Mouse (Mus musculus) lung, postnatal 0 days (tissue): ENCODE data around the gene Fyn. TPM values are rescaled to one million over a fixed set of nuclear protein-coding genes. Genes with fewer than 3 reads are reported as not detected.

Source experiments
- ATAC-seq: fragments of 200-750 bp; cut with Nextera tagmentation; 2 replicates; pipeline ENCODE4 v1.8.0; 2017; ENCODE audit warnings: moderate library complexity
- DNase-seq: peaks from one replicate; pipeline ENCODE4 v3.0.0-alpha.2; 2016; ENCODE audit warnings: low spot score
- H3K27ac ChIP-seq: fragments of 300-500 bp; sonication (generic); 2 replicates; pipeline ENCODE4 v1.5.1; 2014; ENCODE audit warnings: antibody characterized with exemption, mild to moderate bottlenecking, low read length, mixed read lengths
- H3K27me3 ChIP-seq: fragments of 300-500 bp; sonication (generic); replicated peaks from 2 replicates; pipeline ENCODE4 v1.6.1; 2014; ENCODE audit warnings: low read length, mixed read lengths; ENCODE audit not compliant: insufficient read depth
- H3K36me3 ChIP-seq: fragments of 300-500 bp; sonication (generic); 2 replicates; pipeline ENCODE4 v1.6.1; 2014; ENCODE audit warnings: low read length, mixed read lengths; ENCODE audit not compliant: insufficient read depth
- H3K4me1 ChIP-seq: fragments of 300-500 bp; sonication (generic); 2 replicates; pipeline ENCODE4 v1.6.1; 2014; ENCODE audit warnings: antibody characterized with exemption, low read depth, low read length, mixed read lengths; ENCODE audit not compliant: insufficient read depth
- H3K4me2 ChIP-seq: fragments of 300-500 bp; sonication (generic); replicated peaks from 2 replicates; pipeline ENCODE4 v1.6.1; 2014; ENCODE audit warnings: low read depth, mild to moderate bottlenecking, low read length, moderate library complexity, mixed read lengths
- H3K4me3 ChIP-seq: fragments of 300-500 bp; sonication (generic); 2 replicates; pipeline ENCODE4 v1.5.1; 2014; ENCODE audit warnings: low read depth, low read length
- H3K9ac ChIP-seq: fragments of 300-500 bp; sonication (generic); replicated peaks from 2 replicates; pipeline ENCODE4 v1.6.1; 2014; ENCODE audit warnings: low read depth, mild to moderate bottlenecking
- H3K9me3 ChIP-seq: fragments of 300-500 bp; sonication (generic); 2 replicates; pipeline ENCODE4 v1.6.1; 2016; ENCODE audit warnings: low read length, mixed read lengths
- CTCF ChIP-seq: IDR thresholded peaks from 2 replicates; pipeline ENCODE4 v1.5.1; 2016; ENCODE audit warnings: antibody characterized with exemption, mild to moderate bottlenecking
- EP300 ChIP-seq: IDR thresholded peaks from 2 replicates; pipeline ENCODE4 v1.6.1; 2016; ENCODE audit warnings: antibody characterized with exemption, mild to moderate bottlenecking, control low read depth
- WGBS: fragments of 180-500 bp; shearing (Covaris S2); extraction: QIAGEN DNeasy Blood & Tissue Kit; methylation state at CpG from one replicate; pipeline ENCODE4 v1.1.7; 2014; 5-methylcytosine and 5-hydroxymethylcytosine counted together
- polyA plus RNA-seq: library from polyadenylated mRNA; unstranded; fragments of >200 nt; fragmentation: Nextera tagmentation; extraction: Ambion mirVana; gene quantifications from 2 replicates; pipeline ENCODE4 v1.2.1, GENCODE M21; 2015

Fyn gene
- polyA plus RNA-seq, 1 experiment from 2014 or later = 23.0 TPM

- TF ChIP-seq CTCF = no peak
- no peak for TF ChIP-seq EP300
- 59% methylated on average over 12 of the region's 12 CpGs for WGBS
- ATAC-seq = peak; percentile 86
Observed at GRCm38 (mm10) chr10:39566901-39567300, 198.2 kb downstream of the Fyn start.

GRCm38 (mm10) chr10:39568991-39569390, 200.3 kb downstream of the Fyn start:
- H3K27ac ChIP-seq = no peak overlapping the region
- DNase-seq (no peak), ATAC-seq (no peak)
- H3K4me2 ChIP-seq = no peak overlapping the region
- H3K9me3 ChIP-seq = no peaks in the 10 kb centered on the region
- no peaks in the 10 kb centered on the region for H3K36me3 ChIP-seq
- no peaks in the 10 kb centered on the region for H3K27me3 ChIP-seq
- no peak overlapping the region for H3K4me3 ChIP-seq
- WGBS = 68% methylated on average over 4 of the region's 4 CpGs
- H3K4me1 ChIP-seq = no peaks in the 10 kb centered on the region
- no peak overlapping the region for H3K9ac ChIP-seq
- TF ChIP-seq CTCF = no peak
- no peak for TF ChIP-seq EP300

More at GRCm38 (mm10) chr10:39566901-39567300, 198.2 kb downstream of the Fyn start:
- DNase-seq = peak; percentile 65
- Histone ChIP-seq H3K27ac (no peak overlapping the region), H3K4me3 (no peak overlapping the region), H3K4me1 (no peaks in the 10 kb centered on the region), H3K4me2 (no peak overlapping the region), H3K36me3 (no peaks in the 10 kb centered on the region), H3K9me3 (no peaks in the 10 kb centered on the region), H3K27me3 (no peaks in the 10 kb centered on the region), H3K9ac (no peak overlapping the region)

GRCm38 (mm10) chr10:39571011-39571410, 202.4 kb downstream of the Fyn start:
- no peak overlapping the region for H3K27ac ChIP-seq
- 40% methylated on average over 7 of the region's 7 CpGs for WGBS

GRCm38 (mm10) chr10:39572050-39572671, 203.5 kb downstream of the Fyn start:
- no peak for TF ChIP-seq EP300
- TF ChIP-seq CTCF = no peak
- no peaks in the 10 kb centered on the region for H3K9me3 ChIP-seq
- H3K4me1 ChIP-seq = no peaks in the 10 kb centered on the region
- 68% methylated on average over 9 of the region's 9 CpGs for WGBS
- no peaks in the 10 kb centered on the region for H3K36me3 ChIP-seq
- no peak overlapping the region for H3K9ac ChIP-seq
- DNase-seq (no peak), ATAC-seq (peak; percentile 16; the same call in 1 of the 2 replicates)
- no peak overlapping the region for H3K4me3 ChIP-seq
- H3K27ac ChIP-seq = no peak overlapping the region
- H3K4me2 ChIP-seq = no peak overlapping the region
- H3K27me3 ChIP-seq = no peaks in the 10 kb centered on the region

More at GRCm38 (mm10) chr10:39571011-39571410, 202.4 kb downstream of the Fyn start:
- Histone ChIP-seq H3K36me3 (no peaks in the 10 kb centered on the region), H3K4me1 (no peaks in the 10 kb centered on the region), H3K9ac (no peak overlapping the region), H3K9me3 (no peaks in the 10 kb centered on the region), H3K27me3 (no peaks in the 10 kb centered on the region), H3K4me2 (no peak overlapping the region), H3K4me3 (no peak overlapping the region)
- ATAC-seq (no peak), DNase-seq (no peak)
- TF ChIP-seq CTCF (no peak), EP300 (no peak)

- TF ChIP-seq CTCF (no peak), EP300 (no peak)
- ATAC-seq (peak; percentile 85), DNase-seq (peak; percentile 74)
- H3K9me3 ChIP-seq = no peaks in the 10 kb centered on the region
- H3K9ac ChIP-seq = no peak overlapping the region
- no peaks in the 10 kb centered on the region for H3K36me3 ChIP-seq
- H3K4me1 ChIP-seq = no peaks in the 10 kb centered on the region
- H3K27ac ChIP-seq = no peak overlapping the region
- no peak overlapping the region for H3K4me2 ChIP-seq
- no peak overlapping the region for H3K4me3 ChIP-seq
- H3K27me3 ChIP-seq = no peaks in the 10 kb centered on the region
- 50% methylated on average over 6 of the region's 6 CpGs for WGBS
Observed at GRCm38 (mm10) chr10:39572672-39573051, 204.0 kb downstream of the Fyn start.

GRCm38 (mm10) chr10:39576466-39576865, 207.8 kb downstream of the Fyn start:
- H3K4me1 ChIP-seq = no peaks in the 10 kb centered on the region
- ATAC-seq = no peak
- no peak overlapping the region for H3K9ac ChIP-seq
- 84% methylated on average over 6 of the region's 6 CpGs for WGBS
- no peak overlapping the region for H3K4me2 ChIP-seq
- TF ChIP-seq EP300 = no peak
- no peak for TF ChIP-seq CTCF
- no peaks in the 10 kb centered on the region for H3K27me3 ChIP-seq
- no peaks in the 10 kb centered on the region for H3K9me3 ChIP-seq
- no peak for DNase-seq
- no peak overlapping the region for H3K4me3 ChIP-seq
- H3K36me3 ChIP-seq = no peaks in the 10 kb centered on the region
- no peak overlapping the region for H3K27ac ChIP-seq

- H3K36me3 ChIP-seq = no peaks in the 10 kb centered on the region
- ATAC-seq = peak; percentile 62; the same call in 1 of the 2 replicates
- H3K4me1 ChIP-seq = no peaks in the 10 kb centered on the region
- H3K4me2 ChIP-seq = no peak overlapping the region
- TF ChIP-seq CTCF (no peak), EP300 (no peak)
- H3K9me3 ChIP-seq = no peaks in the 10 kb centered on the region
- WGBS = 59% methylated on average over 8 of the region's 8 CpGs
- peak; percentile 26 for DNase-seq
- H3K9ac ChIP-seq = no peak overlapping the region
- H3K27me3 ChIP-seq = no peaks in the 10 kb centered on the region
- no peak overlapping the region for H3K4me3 ChIP-seq
- no peak overlapping the region for H3K27ac ChIP-seq
Observed at GRCm38 (mm10) chr10:39580477-39580876, 211.8 kb downstream of the Fyn start.
